Mouse (Mus musculus): Measurements from ENCODE around the gene Plet1.

Gene Plet1

GRCm38 (mm10) chr9:50495405-50496150 is 1.3 kb downstream of the Plet1 start:
- DNase-seq (ENCODE audit: extremely low read depth, low read depth), result no peak

GRCm38 (mm10) chr9:50496151-50496505 is 1.8 kb downstream of the Plet1 start:
- peak; percentile 84 for DNase-seq (ENCODE audit: extremely low read depth, low read depth)

GRCm38 (mm10) chr9:50496546-50496945 is 2.2 kb downstream of the Plet1 start:
- DNase-seq (ENCODE audit: extremely low read depth, low read depth), result peak; percentile 49

- no peak for DNase-seq (ENCODE audit: extremely low read depth, low read depth)
These were observed 2.8 kb downstream of the Plet1 start for GRCm38 (mm10) chr9:50497076-50497475.

- DNase-seq (ENCODE audit: extremely low read depth, low read depth), result no peak
These were observed 3.2 kb downstream of the Plet1 start for GRCm38 (mm10) chr9:50497536-50497935.

DNA sequence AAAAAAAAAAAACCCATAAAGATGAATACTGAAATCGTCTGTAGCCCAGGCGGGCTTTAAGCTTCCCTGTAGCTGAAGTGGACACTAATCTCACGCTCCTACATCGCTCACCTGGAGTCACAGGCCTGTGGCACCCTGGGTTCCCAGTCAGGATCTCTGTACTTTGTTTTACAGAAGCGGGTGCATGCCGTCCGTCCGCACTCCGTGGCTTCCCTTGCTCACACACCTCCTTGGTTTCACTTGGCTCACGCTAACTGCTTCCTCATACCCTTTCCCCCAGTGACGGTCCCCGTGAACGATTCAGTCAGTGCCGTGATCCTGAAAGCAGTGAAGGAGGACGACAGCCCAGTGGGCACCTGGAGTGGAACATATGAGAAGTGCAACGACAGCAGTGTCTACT is 4.5 kb downstream of the Plet1 start:
- no peak for DNase-seq (ENCODE audit: extremely low read depth, low read depth)

GRCm38 (mm10) chr9:50499781-50500180 is 5.5 kb downstream of the Plet1 start:
- DNase-seq (ENCODE audit: extremely low read depth, low read depth), result no peak

GRCm38 (mm10) chr9:50500467-50500973 is 6.2 kb downstream of the Plet1 start:
- no peak for DNase-seq (ENCODE audit: extremely low read depth, low read depth)

- DNase-seq (ENCODE audit: extremely low read depth, low read depth), result peak; percentile 90
These were observed 6.7 kb downstream of the Plet1 start for GRCm38 (mm10) chr9:50500974-50501501.

GRCm38 (mm10) chr9:50502949-50503348 is 8.6 kb downstream of the Plet1 start:
- DNase-seq (ENCODE audit: extremely low read depth, low read depth), result no peak

GRCm38 (mm10) chr9:50505405-50505804 is 11.1 kb downstream of the Plet1 start:
- no peak for DNase-seq (ENCODE audit: extremely low read depth, low read depth)

- no peak for DNase-seq (ENCODE audit: extremely low read depth, low read depth)
These were observed 13.2 kb downstream of the Plet1 start for GRCm38 (mm10) chr9:50507570-50507969.

GRCm38 (mm10) chr9:50515462-50515861 is 21.1 kb downstream of the Plet1 start:
- no peak for DNase-seq (ENCODE audit: extremely low read depth, low read depth)

- no peak for DNase-seq (ENCODE audit: extremely low read depth, low read depth)
These were observed 24.5 kb downstream of the Plet1 start for GRCm38 (mm10) chr9:50518781-50519180.

- no peak for DNase-seq (ENCODE audit: extremely low read depth, low read depth)
These were observed 26.4 kb downstream of the Plet1 start for GRCm38 (mm10) chr9:50520748-50521147.

DNA sequence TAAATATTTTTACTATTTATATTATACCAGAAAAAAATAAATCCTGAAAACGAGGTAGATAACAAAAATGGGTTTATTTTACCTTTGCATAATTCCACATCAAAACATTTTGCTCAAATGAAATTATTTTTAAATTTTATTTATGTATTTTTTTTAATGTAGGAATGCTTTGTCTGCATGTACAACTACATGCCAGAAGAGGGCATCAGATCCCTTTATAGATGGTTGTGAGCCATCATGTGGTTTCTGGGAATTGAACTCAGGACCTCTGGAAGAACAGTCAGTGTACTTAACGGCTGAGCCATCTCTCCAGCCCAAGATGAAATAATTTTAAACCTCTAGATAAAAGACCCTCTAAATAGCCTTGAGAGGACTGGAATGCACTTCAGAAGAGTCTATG is 27.2 kb downstream of the Plet1 start:
- no peak for DNase-seq (ENCODE audit: extremely low read depth, low read depth)

DNA sequence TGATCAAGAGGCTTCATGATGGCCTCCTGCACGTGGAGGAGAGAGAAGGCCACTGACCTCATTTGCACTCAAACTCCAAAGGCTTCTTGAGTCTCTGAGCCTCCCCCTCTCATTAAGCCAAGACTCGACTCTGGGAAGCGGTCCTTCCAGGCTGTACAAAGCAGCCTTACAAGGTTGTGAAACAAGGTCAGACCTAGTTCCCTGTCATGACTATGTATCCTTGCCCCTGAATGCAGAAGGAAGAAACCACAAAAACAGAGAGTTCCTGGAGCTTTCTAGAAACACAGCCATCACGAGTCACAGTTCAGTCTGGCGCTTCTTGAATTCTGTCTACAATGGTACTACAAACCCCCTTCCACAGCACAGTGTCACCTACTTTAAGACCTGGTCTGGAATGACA is 28.2 kb downstream of the Plet1 start:
- no peak for DNase-seq (ENCODE audit: extremely low read depth, low read depth)

GRCm38 (mm10) chr9:50524936-50525335 is 30.6 kb downstream of the Plet1 start:
- DNase-seq (ENCODE audit: extremely low read depth, low read depth), result no peak

DNA sequence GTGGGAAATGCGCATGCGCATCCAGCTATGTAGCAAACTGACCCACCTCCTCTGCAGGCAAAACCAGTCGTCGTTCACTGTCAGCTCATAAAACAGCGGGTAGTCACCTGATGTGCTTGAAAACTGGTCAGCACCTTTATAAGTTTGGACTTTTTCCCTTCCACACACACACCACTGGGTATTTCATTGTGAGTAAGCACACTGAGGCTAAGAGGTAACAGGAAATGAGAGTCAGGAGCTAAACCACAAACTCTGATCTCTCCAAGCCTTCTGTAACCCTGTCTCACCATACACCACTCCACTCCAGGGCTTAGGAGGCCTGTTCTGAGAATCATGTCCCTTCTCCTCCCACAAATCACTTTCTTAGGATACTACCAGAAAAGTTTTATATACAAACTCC is 31.3 kb downstream of the Plet1 start:
- no peak for DNase-seq (ENCODE audit: extremely low read depth, low read depth)

GRCm38 (mm10) chr9:50527860-50528259 is 33.5 kb downstream of the Plet1 start:
- DNase-seq (ENCODE audit: extremely low read depth, low read depth), result no peak

GRCm38 (mm10) chr9:50528293-50528892 is 34.1 kb downstream of the Plet1 start, which contains the start of gene Pts:
Gene Pts, minus strand, starts transcription at chr9:50528724.
- DNase-seq (ENCODE audit: extremely low read depth, low read depth), result peak; percentile 87

GRCm38 (mm10) chr9:50530890-50531289 is 36.6 kb downstream of the Plet1 start:
- DNase-seq (ENCODE audit: extremely low read depth, low read depth), result peak; percentile 32

- DNase-seq (ENCODE audit: extremely low read depth, low read depth), result peak; percentile 95
These were observed 39.0 kb downstream of the Plet1 start for GRCm38 (mm10) chr9:50533328-50533727.

All from MEL-GATA-1-ER (cell line).